Mouse (Mus musculus) frontal cortex, postnatal 36 days (tissue): ENCODE measurements around the gene Spata5.
"Not testable (repeated sequence)": the region's sequence is repeated elsewhere in the genome, so short reads cannot be mapped to it uniquely, and the experiment has no call there.

Experiments
- DNase-seq, 2 experiments: peaks; one replicate each; pipeline ENCODE4 v3.0.0; 2022; ENCODE audit warnings: low spot score in 2 of 2

Spata5 gene

DNA sequence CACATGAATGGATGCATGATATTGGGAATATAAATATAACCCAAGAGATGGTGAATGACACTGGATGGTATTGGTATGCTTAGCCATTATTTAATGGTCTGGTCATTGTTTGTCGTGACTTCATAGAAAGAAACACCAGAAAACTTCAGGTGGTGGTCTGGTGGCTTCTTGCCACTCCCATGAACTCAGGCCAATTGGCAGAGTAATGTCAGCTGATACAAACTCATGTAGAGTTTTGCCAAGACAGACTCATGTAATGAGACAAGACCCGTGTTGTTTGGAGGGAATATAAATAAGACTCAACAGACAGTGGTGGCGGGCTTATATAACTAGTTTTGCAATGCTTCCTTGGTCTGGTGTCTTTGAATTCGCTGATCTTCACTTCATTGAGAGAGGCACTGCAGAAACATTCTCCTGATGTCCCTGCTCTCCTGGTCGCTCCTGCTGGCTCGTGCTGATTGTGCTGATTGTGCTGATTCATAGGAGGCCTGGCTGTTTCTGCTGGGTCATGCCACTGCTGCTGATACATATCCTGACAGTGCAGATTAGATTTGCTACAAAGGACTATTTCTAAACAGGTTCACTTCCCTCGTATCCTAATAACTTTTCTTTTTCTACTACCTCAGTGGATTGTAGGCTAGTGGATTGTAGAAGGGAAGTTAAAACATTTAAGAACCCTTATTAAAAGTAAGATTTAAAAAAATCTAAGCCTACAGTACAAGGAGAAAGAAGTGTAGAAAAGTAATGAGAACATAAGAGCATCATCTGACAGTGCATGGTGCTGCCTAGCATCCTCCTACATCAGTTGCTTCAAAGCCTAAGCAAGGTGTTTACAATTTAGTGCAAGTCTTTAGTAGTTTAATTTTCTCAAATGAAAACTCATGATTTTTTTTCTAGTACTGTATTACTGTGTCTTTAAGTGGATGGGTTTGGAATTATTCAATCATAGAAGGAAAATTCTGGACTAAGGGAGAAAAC, 90.6 kb downstream of the Spata5 start:
- no peak for DNase-seq

DNA sequence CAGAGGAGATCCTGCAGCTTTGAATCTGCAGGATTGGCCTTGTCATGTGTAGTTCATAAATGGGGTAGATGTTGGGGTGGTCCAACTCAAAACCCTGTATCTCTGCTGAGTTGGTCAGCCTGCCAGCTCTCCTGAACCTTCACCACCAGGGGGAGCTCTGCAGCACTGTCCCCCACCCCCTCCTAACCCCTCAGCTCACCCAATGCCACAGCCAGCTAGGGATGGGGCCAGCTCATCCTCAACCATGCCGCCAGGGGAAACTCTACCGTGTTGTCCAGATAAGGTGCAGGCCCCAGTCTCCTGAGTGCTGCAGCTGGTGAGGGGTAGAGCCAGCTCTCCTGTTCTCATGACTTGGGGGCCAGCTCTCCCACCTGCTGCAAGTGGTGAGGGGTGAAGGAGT, 95.8 kb downstream of the Spata5 start:
- DNase-seq: no peak

DNA sequence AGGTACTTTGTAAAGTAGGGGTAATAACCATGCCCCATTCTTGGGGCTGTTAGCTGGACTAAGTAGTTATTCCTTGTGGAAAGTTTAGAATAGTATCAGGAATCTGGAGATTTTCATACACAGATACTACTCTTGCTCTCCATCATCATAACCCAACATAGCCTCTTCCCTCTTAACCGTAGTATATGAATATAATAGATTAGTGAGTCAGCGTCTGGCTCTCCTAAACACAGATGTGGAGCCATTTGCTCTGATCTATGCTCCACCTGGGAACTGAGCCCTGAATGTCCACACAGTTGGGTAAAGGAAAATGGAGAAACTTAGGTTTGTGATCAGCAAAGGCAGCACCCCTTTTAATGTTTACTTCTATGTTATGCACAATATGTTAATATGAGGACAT, 96.7 kb downstream of the Spata5 start:
- no peak for DNase-seq

GRCm38 (mm10) chr3:37518611-37519010, 98.9 kb downstream of the Spata5 start:
- no peak for DNase-seq

DNA sequence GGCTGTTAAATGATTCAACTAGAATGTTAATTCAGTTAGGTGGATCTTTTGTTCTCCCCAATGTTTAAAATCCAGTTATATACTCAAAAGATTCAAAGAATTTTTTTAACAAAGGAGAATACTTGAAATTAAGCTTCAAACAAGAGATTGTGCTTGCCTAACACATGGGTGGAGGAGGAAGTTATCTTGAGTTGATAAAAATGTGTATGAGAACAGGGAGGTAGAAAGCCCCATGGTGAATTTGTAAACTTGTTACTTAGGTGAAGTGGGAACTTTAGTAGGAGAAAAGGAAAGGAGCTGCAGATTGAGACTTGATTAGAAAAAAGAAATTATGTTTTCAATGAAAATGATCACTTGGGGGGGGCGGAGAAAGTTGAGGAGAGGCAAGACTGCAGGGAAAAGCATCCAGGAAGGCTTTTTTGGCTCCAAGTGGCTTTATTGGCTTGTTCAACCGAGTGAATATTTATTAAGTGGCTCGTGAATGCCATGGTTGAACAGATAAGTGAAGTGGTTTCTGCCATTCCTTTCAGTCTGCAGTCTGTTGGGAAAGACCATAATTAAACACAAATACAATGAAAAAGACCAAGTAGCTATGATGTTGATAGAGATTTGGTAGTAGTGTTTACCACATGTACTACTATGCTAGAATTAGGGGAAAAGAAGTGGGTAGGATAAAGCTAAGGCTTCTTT, 100.8 kb downstream of the Spata5 start:
- DNase-seq: no peak

GRCm38 (mm10) chr3:37532079-37532478, 112.4 kb downstream of the Spata5 start:
- no peak for DNase-seq

- DNase-seq: not testable (repeated sequence)
These were observed 121.0 kb downstream of the Spata5 start for GRCm38 (mm10) chr3:37540701-37541100.

DNA sequence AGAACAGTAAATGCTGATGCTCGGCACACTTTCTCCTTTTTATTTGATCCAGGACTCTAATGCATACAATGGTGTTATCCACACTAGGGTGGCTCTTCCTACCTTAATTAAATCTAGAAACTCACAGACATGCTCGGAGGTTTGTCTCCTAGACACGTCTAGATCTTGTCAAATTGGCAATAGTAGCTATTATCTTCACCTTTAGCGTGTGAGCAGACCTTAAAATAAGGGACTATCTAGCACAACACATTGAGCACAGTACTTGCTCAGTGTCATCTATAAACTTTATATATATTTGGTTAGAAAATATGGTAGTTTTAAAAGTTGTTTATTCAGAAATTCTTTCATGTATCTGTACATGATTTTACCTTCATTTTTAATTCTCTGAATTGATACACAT, 126.7 kb downstream of the Spata5 start:
- DNase-seq: no peak

DNA sequence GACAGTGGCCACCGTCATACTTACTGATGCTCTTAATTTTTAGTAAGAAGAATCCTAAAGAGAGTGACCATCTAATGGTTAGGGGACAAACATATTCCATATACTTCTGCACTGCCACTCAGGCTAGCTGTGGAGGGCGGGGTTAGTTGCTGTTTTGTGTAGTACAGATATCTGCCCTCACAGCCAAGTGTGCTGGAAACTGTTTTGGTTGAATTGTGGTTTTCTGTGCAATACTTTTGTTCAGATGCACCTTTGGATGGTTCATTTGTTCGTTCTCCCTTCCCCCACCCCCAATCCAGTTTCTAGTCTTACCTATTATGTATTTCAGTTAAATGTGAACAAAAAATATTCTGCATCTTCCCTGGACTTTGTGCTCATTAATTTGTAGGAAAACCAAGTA, 130.5 kb downstream of the Spata5 start:
- no peak for DNase-seq

DNA sequence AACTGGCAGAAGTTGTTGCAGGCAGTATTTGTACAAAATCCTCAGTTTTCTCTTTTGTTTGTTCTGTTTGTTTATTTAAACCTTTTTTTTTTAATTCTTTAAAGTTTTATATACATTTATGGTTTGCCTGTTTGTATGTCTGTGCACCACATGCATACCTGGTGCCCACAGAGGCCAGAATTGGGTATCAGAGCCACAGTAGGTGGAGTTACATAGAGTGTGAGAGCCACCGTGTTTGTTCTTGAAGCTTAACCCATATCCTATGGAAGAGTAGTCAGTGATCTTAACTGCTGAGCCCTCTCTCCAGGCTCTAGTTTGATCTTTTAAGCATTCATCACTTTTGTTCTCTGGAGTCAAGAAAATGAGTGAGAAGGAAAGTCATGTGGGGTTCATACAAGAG, 130.9 kb downstream of the Spata5 start:
- no peak for DNase-seq

DNA sequence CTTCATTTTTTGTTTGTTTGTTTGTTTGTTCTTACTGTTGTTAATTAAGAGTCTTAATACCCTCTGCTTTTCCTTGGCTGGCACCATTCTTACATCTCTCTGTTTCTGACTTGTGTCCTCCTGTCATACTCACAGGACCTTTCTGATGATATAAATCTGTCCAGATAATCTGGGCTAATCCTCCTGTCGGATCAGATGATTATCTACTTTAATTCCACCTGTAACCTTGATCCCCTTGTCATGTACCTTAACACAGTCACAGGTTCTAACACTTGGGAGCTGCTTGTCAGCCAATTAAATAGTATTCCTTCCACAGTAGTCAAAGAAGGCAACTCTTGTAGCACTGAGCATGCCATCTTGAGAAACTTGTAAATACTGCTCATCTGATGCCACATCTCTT, 131.8 kb downstream of the Spata5 start:
- DNase-seq: no peak

DNA sequence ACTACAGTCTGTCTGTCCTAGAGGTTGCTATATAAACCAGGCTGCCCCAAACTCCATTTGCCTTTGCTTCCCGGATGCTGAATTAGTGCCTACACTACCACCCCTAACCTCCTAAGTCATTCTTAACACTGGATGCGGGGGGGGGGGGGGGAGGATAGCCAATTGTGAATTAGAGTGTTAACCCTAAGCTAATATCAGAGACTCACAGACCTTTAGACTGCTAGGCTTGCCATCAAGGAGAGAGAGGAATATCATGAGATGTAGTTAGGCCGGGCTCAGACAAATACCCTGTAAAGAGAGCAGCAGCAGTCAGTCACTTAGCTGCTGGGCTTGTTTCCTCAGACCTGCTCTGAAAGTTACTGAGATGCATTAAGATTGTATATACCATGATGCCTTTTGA, 132.5 kb downstream of the Spata5 start:
- no peak for DNase-seq

DNA sequence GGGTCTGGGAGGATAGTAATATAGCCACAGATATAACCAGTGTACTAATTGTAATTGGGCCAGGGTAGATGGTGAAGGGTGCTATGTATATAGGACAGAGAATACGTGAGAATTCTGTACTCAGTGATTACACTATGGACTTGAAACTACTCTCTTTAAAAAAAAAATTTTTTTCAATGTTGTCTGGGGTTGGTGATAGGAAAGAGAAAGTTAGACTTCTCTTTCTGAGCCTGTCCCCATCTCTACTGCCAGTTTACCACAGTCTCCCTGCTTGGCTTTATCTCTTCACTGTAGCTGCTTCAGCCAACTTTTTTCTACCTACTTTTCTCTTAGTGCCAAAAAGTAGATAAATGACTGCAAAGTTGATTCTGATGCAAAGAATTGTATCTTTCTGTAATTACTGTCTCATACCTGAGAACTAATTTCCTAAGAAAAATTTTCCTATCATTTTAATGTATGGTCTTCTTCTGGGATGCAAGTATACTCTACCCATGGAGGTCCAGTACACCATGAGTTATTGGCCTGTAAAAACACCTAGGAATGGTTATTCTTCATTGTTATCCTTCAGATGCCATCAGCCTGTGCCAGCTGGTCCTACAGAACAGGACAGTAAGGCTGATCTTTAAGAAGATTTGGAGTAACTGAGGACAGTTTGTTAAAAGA, 133.8 kb downstream of the Spata5 start:
- DNase-seq: no peak

DNA sequence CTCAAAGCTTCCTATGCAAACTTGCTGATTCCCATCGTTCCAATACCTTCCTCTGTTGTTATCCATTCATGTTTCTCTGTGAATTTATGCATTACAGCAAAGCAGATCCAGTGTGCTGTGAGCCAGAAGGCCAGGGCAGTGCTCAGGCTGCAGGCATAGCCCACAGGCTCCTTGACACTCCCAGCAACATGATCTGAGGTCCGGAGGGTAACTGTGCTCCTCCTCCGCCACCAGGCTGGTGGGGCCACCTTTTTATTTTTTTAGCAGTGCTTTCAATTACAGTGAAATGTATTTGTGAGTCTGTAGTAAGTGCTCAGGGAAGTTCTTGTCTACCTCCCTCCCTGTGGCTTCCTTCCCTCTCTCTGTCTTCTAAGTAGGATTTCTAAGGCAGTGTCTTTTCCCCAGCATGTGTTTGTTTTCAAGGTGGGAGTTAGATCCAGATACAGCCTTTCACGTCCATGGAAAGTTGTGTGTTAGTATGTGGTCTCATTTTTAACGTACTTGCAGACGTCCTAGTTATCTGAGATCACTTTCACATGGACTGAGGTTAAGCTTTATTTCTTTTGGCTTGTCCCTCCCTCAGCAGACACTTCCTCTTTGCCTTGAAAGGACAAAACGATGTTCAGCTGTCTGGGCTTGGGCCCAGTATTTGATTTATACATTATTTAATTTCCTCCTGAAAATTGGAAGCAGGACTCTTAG, 136.9 kb downstream of the Spata5 start:
- no peak for DNase-seq

DNA sequence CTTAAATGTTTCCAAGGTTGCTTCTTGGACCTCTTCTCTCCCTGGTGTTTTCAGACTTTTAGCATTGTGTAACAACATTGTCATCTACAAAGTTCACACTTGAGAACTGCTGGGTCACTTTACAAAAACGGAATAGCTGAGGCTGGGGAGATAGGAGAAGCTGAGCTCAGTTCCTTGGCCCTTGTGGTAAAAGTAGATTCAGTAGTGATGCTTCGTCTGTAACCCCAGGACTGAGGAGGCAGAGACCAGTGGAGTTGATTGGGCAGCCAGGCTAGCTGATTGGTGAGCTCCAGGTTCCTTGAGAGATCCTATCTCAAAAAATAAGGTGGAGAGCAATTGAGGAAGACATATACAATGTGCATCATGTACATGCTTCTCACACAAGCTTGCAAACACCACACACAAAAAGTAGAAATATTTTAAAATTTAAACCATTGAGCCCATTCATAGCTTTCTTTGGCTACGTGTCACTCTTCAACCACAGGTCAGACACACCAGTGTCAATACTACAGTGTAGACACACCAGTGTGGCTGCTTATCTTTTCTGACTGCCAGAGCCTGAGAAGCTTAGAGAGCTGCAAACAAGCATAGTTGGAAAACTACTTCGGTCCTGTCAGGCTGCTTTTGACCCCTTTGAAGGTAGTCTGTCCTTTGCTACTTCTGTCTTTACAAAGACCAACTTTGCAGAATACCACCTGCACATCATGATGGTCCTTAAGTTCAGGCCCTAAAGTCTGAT, 138.2 kb downstream of the Spata5 start:
- DNase-seq: no peak

DNA sequence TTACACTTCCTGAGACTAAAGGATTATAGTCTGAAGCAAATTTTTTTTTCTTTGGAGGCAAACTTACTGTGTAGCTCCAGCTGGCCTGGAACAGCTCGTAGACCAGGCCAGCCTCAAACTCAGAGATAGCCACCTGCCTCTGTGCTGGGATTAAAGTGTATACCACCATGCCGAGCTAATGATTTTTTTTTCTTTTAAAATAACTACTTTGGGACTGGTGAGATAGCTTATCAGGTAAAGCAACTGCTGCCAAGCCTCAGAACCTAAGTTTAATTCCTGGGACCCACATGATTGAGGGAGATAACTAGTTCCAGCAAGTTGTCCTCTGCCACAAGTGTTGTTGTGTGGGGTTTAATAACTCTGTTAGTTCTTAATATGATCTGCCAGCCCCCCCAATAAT, 139.6 kb downstream of the Spata5 start:
- DNase-seq: no peak

- DNase-seq: no peak
These were observed 141.8 kb downstream of the Spata5 start for GRCm38 (mm10) chr3:37561466-37561865.

- DNase-seq: no peak
These were observed 146.4 kb downstream of the Spata5 start for GRCm38 (mm10) chr3:37566097-37566496.

DNA sequence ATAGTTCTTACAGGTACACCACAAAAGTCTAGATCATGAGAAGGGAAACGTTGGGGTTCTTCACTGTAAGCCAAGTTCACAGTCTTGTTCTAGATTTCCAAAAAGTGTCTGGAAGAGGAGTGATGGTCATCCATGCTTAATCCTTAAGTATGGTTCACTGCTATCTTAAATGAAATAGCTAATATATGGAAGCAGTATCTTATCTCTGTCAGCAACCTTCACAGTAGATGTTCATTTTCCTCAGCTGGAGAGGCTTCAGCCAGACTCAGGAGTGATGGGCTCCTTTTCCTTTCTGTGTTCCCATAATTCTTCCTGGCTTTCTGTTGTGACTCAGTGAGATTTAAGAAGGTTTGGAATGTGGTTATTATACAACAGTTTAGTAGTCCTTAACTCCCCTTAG, 147.8 kb downstream of the Spata5 start:
- no peak for DNase-seq

- no peak for DNase-seq
These were observed 149.1 kb downstream of the Spata5 start for GRCm38 (mm10) chr3:37568780-37569179.
